Mouse (Mus musculus): ENCODE measurements around the gene Cby3.

GRCm38 (mm10) chr11:50325496-50326301, 28.6 kb upstream of the Cby3 start, which contains the start of gene Canx:
- TF ChIP-seq CTCF (conservative IDR thresholded peaks at IDR 0.05 in 1 of 2, IDR thresholded peaks at IDR 0.05 in 1 of 2; ENCODE audit: low read depth in 2 of 2, low read length in 2 of 2) (no peak), ZNF384 (IDR thresholded peaks at IDR 0.05; ENCODE audit: low read depth, low read length) (no peak), POLR2A (IDR thresholded peaks at IDR 0.05; ENCODE audit: low read depth, low read length) (peak; percentile 97), NELFE (IDR thresholded peaks at IDR 0.05; ENCODE audit: low read depth, low read length) (peak; percentile 98), E2F4 (IDR thresholded peaks at IDR 0.05; ENCODE audit: insufficient replicate concordance, low read depth, low read length) (peak; percentile 84; the same call in 1 of the 2 replicates), CHD2 (IDR thresholded peaks at IDR 0.05; ENCODE audit: low read length) (peak; percentile 99)

Measured in CH12.LX (cell line).